Comparison of ENCODE assay signal across 7 mouse cellular contexts in the genomic region with DNA sequence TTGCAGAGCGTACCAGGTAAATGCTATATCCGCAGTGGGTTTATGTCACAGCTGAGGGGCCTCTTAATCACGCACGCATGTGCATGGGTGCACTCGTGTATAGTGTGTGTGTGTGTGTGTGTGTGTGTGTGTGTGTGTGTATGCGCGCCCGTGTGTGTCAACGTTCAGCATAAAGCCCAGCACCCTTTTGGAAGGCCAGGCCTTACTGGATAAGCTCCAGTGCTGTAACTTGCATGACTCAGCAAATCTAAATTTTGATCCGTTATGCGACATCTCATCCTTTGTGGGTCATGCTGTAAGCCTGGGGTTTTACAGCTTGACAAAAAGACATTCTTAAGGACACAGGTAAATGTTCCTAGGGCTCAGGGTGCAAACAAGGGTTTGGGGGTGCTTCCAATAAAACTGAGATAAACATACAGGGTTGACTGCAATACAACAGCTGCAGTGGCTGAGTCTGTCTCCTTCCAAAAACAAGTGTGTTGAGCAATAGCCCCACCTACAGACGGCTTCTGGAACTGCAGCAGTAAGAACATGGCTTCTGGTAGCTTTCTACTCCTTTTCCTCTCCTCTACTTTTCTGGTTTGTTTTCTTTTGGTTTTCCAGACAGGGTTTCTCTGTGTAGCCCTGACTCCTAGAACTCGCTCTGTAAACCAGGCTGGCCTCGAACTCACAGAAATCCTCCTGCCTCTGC. TPM values are rescaled to one million over a fixed set of nuclear protein-coding genes. Genes with fewer than 3 reads are reported as not detected.
DNase-seq lines count a peak whose midpoint lies in the region; ATAC-seq lines count a peak whose summit lies in the region.

No protein-coding gene starts in this region.

- no peaks in the 10 kb centered on the region for H3K27me3 ChIP-seq in forebrain, embryonic 10.5 days (ENCODE audit: poor library complexity, severe bottlenecking)
- no peaks in the 10 kb centered on the region for H3K27me3 ChIP-seq in hindbrain, embryonic 11.5 days (ENCODE audit: control insufficient read depth, insufficient read depth, low read length)
- peaks cover 6% of the 10 kb centered on the region for H3K27me3 ChIP-seq in megakaryocyte, embryonic 14.5 days (replicated peaks)

- no peak overlapping the region for H3K4me2 ChIP-seq in hindbrain, embryonic 11.5 days (replicated peaks; ENCODE audit: low read depth, low read length)

- no peak overlapping the region for H3K9ac ChIP-seq in hindbrain, embryonic 11.5 days (ENCODE audit: low read depth, low read length)

- no peaks in the 10 kb centered on the region for H3K36me3 ChIP-seq in forebrain, embryonic 10.5 days (replicated peaks)
- no peaks in the 10 kb centered on the region for H3K36me3 ChIP-seq in hindbrain, embryonic 11.5 days (ENCODE audit: control insufficient read depth, insufficient read depth, low read length)
- H3K36me3 ChIP-seq in megakaryocyte, embryonic 14.5 days (replicated peaks; ENCODE audit: low read length) = no peaks in the 10 kb centered on the region

- peak; percentile 54; the same call in 1 of the 2 replicates for ATAC-seq in hindbrain, embryonic 11.5 days (ENCODE audit: low FRiP score)

- 74% methylated on average over 14 of the region's 14 CpGs for WGBS in forebrain, embryonic 10.5 days
- WGBS in hindbrain, embryonic 11.5 days = 76% methylated on average over 14 of the region's 14 CpGs

- peak; percentile 49 for DNase-seq in Muller cell, postnatal 12 days (ENCODE audit: inconsistent ontology term)
- DNase-seq in c-Kit-negative CD71-positive TER-119-positive erythroid progenitor cells, embryonic 14.5 days (ENCODE audit: low read depth, low spot score) = peak; percentile 74
- DNase-seq in forebrain, embryonic 10.5 days (ENCODE audit: extremely low spot score, low spot score) = peak; percentile 68
- peak; percentile 88 for DNase-seq in hindbrain, embryonic 11.5 days (ENCODE audit: low spot score)
- peak; percentile 64 to 81 for DNase-seq in layer of hippocampus, postnatal 36 days
- peak; percentile 69 for DNase-seq in right cerebral cortex, postnatal 25 days

- no peak overlapping the region for H3K27ac ChIP-seq in forebrain, embryonic 10.5 days
- no peak overlapping the region for H3K27ac ChIP-seq in hindbrain, embryonic 11.5 days (ENCODE audit: low read depth, low read length)

- H3K4me1 ChIP-seq in forebrain, embryonic 10.5 days = no peaks in the 10 kb centered on the region
- no peaks in the 10 kb centered on the region for H3K4me1 ChIP-seq in hindbrain, embryonic 11.5 days (replicated peaks; ENCODE audit: control insufficient read depth, insufficient read depth, low read length)
- H3K4me1 ChIP-seq in megakaryocyte, embryonic 14.5 days = peaks cover 18% of the 10 kb centered on the region

- no peak overlapping the region for H3K4me3 ChIP-seq in forebrain, embryonic 10.5 days
- H3K4me3 ChIP-seq in hindbrain, embryonic 11.5 days (ENCODE audit: low read depth, low read length) = no peak overlapping the region
- peak overlapping the region; percentile 26 for H3K4me3 ChIP-seq in megakaryocyte, embryonic 14.5 days (replicated peaks)

- H3K9me3 ChIP-seq in forebrain, embryonic 10.5 days = no peaks in the 10 kb centered on the region
- no peaks in the 10 kb centered on the region for H3K9me3 ChIP-seq in hindbrain, embryonic 11.5 days (ENCODE audit: control insufficient read depth, low read length)
- H3K9me3 ChIP-seq in megakaryocyte, embryonic 14.5 days = no peaks in the 10 kb centered on the region

RNA-seq across cellular contexts. Expression of gene Tbx19, which starts 28.2 kb away (rescaled TPM):
- polyA plus RNA-seq in forebrain, embryonic 10.5 days (2016; fragmentation: Nextera tagmentation; extraction: Ambion mirVana) = not detected in 2 replicates
- not detected in 2 replicates for polyA plus RNA-seq in hindbrain, embryonic 11.5 days (2014; fragmentation: Nextera tagmentation; extraction: Ambion mirVana)
- not detected for total RNA-seq in layer of hippocampus, postnatal 36 days (2021)
- 0.30 TPM in 1 of 2 replicates, not detected in the other for polyA plus RNA-seq in megakaryocyte, embryonic 14.5 days (2012; ENCODE audit: insufficient read depth, low replicate concordance)
